Mouse (Mus musculus) urinary bladder, postnatal 14 days (tissue): ENCODE data around the gene Vmn2r4.
"Not testable (repeated sequence)": the region's sequence is repeated elsewhere in the genome, so short reads cannot be mapped to it uniquely, and the experiment has no call there.

Source experiments
- DNase-seq: peaks from one replicate; pipeline ENCODE4 v3.0.0; 2021; ENCODE audit warnings: low spot score

The Vmn2r4 gene

DNA sequence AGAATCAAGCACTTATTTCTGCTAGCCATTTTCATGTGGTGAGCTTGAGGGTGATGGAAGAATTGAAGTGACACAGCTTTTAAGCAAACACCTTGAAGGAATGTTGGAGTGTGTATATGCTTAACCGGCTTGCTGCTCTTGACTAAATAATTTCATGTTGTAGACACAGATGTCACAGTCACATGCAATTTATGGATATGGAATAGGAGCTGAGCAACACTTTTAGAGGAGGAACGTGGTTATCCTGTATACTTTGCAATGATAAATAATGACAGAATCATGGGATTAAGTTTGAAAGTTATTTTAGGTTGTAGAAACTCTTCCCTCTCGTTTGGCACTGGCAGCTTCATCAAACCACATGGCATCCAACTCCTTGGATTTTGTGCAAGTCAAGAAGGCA lies at the start of gene Vmn2r4:
Vmn2r4 (minus strand) TSS at position 101 of the 400 bp plus-strand sequence.
- not testable (repeated sequence) for DNase-seq

DNA sequence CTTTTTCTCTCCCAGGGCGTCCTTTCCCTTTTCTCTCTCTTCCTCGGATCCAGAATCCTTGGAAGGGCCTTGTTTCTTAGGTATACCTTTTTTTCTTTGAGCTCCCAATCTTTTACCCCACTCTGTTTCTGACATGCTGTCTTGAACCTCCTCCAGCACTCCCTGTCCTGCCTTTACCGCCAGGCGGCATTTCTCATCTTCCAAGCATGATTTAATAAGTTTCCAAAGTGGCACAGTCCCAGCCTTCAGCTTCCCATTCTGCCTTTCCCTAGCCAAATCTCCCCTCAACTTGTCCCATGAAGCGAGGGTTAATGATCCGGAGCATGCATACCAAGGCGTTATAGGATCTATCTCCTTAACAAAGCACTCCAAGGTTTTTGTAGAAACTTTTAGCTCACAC lies 19.1 kb upstream of the Vmn2r4 start:
- not testable (repeated sequence) for DNase-seq

DNA sequence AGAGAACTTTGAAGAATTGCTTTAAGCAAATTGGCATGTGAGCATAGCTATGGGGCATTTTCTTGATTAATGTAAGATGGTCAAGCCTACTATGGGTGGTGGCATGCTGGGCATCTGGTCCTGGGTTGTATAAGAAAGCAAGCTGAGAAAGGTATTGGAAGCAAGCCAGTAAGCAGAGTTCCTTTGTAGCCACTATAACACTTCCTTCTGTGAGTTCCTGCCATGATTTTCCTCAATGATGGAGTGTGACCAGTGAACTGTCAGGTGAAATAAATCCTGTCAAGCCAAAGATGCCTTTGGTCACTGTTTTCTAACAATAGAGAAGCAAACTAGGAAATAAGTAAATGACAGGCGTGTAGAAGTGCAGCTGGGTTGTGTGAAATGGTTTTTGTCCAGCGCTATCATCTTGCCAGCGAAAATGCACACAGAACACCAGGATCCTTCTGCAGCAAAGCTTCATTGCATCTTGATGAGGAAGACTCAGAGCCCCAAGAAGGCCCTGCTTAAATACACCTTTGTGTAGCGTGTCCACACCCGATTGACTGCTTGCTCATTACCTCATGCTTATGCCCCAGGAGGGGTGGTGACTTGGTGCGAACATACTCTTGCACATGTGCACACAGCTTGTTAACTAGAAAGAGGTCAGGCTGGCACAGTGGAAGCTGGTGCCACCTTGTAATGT lies 13.1 kb upstream of the Vmn2r4 start:
- not testable (repeated sequence) for DNase-seq

DNA sequence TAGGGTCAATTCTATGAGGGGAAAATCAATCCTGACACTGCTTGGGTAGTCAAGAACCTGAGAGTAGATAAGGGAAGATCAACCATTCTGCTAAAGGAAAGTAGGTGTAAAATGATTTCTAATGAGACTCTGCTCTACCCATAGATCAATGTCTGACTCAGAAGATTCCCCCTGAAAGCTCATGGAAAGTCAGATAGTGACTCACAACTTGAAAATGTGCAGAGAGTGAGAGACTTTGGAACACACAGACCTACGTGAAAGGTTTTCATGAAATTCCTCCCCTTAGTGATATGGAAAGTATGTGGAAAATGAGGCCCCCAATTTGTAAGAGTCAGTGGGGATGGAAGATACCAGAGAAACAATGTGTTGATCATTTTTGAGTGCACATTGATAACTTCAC lies 7.0 kb upstream of the Vmn2r4 start:
- not testable (repeated sequence) for DNase-seq

DNA sequence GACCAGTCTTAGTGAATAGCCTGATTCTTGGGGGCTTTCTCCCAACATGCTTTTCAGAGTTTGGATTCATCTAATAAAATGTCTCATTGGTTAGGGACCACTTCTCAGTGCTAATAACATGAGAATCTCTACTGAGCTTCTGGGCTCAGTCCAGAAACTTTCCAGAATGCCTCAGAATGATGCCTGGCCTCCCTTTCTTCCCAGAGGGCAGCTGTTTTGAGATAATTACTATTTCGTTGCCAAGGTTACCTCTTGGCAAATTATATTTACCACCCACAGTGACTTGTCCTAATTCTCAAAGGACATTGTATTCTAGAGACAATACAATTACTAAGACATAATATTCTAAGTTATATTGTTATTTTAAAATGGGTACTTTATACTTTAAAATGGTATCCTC lies 2.3 kb upstream of the Vmn2r4 start:
- not testable (repeated sequence) for DNase-seq

DNA sequence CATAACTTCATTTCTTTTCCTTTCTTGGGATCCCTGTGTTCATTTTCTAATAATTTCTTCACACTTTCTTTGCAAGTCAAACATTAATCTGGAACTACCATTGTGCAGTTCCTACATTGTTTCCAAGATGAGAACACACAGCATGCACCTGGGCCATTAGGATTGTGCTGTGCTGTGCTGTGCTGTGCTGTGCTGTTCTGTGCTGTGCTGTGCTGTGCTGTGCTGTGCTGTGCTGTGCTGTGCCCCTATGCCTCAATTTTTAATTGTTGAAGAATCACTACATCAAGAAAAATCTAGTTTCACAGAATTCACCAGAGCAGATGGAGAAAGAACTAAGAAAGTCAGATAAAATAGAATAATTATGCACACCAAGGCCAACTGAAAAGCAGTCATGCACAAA lies 915 bp downstream of the Vmn2r4 start:
- DNase-seq, result not testable (repeated sequence)

DNA sequence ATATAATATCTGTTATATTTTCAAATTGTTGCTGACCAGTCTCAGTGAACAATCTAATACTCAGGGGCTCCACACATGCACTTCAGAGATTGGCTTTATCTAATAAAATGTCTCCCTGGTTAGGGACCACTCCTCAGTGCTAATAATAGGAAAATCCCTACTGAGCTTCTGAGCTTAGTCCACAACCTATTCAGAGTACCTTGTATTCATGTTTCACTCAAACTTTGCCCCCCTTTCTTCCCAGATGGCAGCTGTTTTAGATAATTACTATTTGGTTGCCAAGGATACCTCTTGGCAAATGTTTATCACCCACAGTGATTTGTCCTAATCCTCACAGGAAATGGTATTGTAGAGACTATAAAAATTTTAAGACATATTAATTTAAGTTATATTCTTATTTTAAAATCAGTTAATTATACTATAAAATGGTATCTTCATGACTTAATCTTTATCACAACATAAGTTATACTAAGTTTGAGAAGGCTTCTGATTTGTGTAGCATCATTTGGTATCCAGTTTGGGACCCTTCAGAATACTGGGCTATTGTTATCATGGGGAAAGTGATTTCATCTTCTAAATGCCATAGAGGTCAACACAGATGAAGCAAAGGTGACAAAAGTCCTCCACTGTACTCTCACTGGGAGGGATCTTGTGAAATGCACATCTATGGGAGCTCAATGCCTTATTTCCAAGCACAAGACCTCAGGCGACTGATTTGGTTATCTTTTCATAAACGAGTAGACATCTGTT lies 55.7 kb downstream of the Vmn2r4 start:
- no peak for DNase-seq
